10 mouse cellular contexts compared by ENCODE assay signal in the genomic region with DNA sequence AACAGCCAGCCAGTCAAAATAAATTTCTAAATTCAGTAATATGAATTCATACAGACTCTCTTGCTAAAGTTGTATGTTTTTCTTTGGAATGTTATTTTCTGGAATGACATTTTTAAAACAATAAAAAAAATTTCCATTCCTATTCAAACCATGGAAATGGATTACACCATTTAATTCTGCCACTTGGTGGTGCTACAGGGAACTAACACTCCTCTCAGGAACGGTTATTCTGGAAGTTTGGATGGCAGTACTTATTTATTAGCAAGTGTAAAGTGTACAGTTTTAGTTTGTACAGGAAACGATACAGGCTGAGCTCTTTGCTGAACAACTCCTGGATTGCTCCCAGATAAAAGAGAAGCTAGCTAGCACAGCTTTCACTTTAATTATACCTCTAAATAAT. TPM values are rescaled to one million over a fixed set of nuclear protein-coding genes. Genes with fewer than 3 reads are reported as not detected.
DNase-seq lines count a peak whose midpoint lies in the region; ATAC-seq and TF ChIP-seq lines count a peak whose summit lies in the region.
"Had no signal": no experiment of that assay in that cellular context is flagged by ENCODE, and none has a peak within 500 bp of the region (broad histone marks: within the 10 kb centered on the region; RNA-seq: fewer than 3 reads in every experiment).

No protein-coding gene starts in this region.

- H3K27me3 ChIP-seq in MEL (ENCODE audit: control insufficient read depth in 1 of 2, insufficient read depth in 2 of 2, low read length in 2 of 2) = no peaks in the 10 kb centered on the region
- no peaks in the 10 kb centered on the region for H3K27me3 ChIP-seq in lung, embryonic 14.5 days (ENCODE audit: insufficient read depth, low read length)
- H3K27me3 ChIP-seq: limb, embryonic 13.5 days; neural tube, embryonic 12.5 days had no signal

- no peak overlapping the region; a peak in 1 of 4 replicates for H3K4me3 ChIP-seq in MEL (ENCODE audit: control insufficient read depth in 1 of 2, insufficient read depth in 1 of 2, low read depth in 2 of 2, low read length in 2 of 2)
- H3K4me3 ChIP-seq in lung, embryonic 14.5 days (ENCODE audit: low read depth, low read length) = no peak overlapping the region
- H3K4me3 ChIP-seq: limb, embryonic 13.5 days; neural tube, embryonic 12.5 days had no signal

- H3K4me2 ChIP-seq in lung, embryonic 14.5 days = no peak overlapping the region
- H3K4me2 ChIP-seq: limb, embryonic 13.5 days; neural tube, embryonic 12.5 days had no signal

- H3K9me3 ChIP-seq in MEL (replicated peaks; ENCODE audit: insufficient read depth, low read length) = no peaks in the 10 kb centered on the region
- no peaks in the 10 kb centered on the region for H3K9me3 ChIP-seq in lung, embryonic 14.5 days (ENCODE audit: low read depth, low read length)
- H3K9me3 ChIP-seq: limb, embryonic 13.5 days; neural tube, embryonic 12.5 days had no signal

- peaks cover 6 to 15% of the 10 kb centered on the region in 2 experiments; a peak in 3 of 4 replicates for H3K4me1 ChIP-seq in MEL (ENCODE audit: control insufficient read depth in 1 of 2, insufficient read depth in 2 of 2, low read length in 2 of 2)
- H3K4me1 ChIP-seq in lung, embryonic 14.5 days (ENCODE audit: insufficient read depth) = peaks cover 2% of the 10 kb centered on the region; the same call in 1 of the 2 replicates

- peak; percentile 44 for TF ChIP-seq RAD21 in MEL (IDR thresholded peaks at IDR 0.05; ENCODE audit: low read depth, low read length)

- TF ChIP-seq EP300 in MEL (IDR thresholded peaks at IDR 0.05; ENCODE audit: low read depth in 1 of 2, low read length in 2 of 2) = no peak

- DNase-seq in cerebellum, postnatal 10 days = peak; percentile 48 to 72
- DNase-seq in cerebellum, adult 9-11 months = no peak
- peak; percentile 69 for DNase-seq in kidney, postnatal 14 days
- no peak for DNase-seq in kidney, adult 18-20 months
- DNase-seq in MEL (ENCODE audit: low read depth, low spot score) = peak; percentile 60
- peak; percentile 84 for DNase-seq in lung, embryonic 14.5 days
- no peak for DNase-seq in urinary bladder, postnatal 10 days (ENCODE audit: low spot score)
- no peak for DNase-seq in frontal cortex, postnatal 10 days (ENCODE audit: low spot score in 2 of 2)

- H3K9ac ChIP-seq in MEL (ENCODE audit: control insufficient read depth, low read depth, low read length, poor library complexity, severe bottlenecking) = 0 out of 2 replicates have a peak overlapping the region, but pooled peaks have one; percentile 7
- no peak overlapping the region for H3K9ac ChIP-seq in lung, embryonic 14.5 days
- H3K9ac ChIP-seq: limb, embryonic 13.5 days; neural tube, embryonic 12.5 days had no signal

- no peak for TF ChIP-seq POLR2A in MEL (IDR thresholded peaks at IDR 0.05; ENCODE audit: control insufficient read depth in 1 of 2, insufficient read depth in 1 of 2, low read depth in 1 of 2, low read length in 2 of 2, poor library complexity in 1 of 2)

- peaks cover 4% of the 10 kb centered on the region; the same call in 1 of the 2 replicates for H3K79me2 ChIP-seq in MEL (ENCODE audit: control insufficient read depth, insufficient read depth, low read length, poor library complexity)

- no peak for ATAC-seq in lung, embryonic 14.5 days (ENCODE audit: insufficient read depth)

- WGBS in lung, embryonic 14.5 days = 12% methylated on average over 2 of the region's 2 CpGs

- H3K36me3 ChIP-seq in MEL (ENCODE audit: control insufficient read depth in 1 of 2, insufficient read depth in 2 of 2, low read length in 2 of 2) = peaks cover 0 to 11% of the 10 kb centered on the region in 2 experiments; a peak in 2 of 4 replicates
- no peaks in the 10 kb centered on the region for H3K36me3 ChIP-seq in lung, embryonic 14.5 days (ENCODE audit: insufficient read depth)
- H3K36me3 ChIP-seq: limb, embryonic 13.5 days; neural tube, embryonic 12.5 days had no signal

- no peak overlapping the region for H3K27ac ChIP-seq in MEL (ENCODE audit: control insufficient read depth, low read depth, low read length)
- no peak overlapping the region for H3K27ac ChIP-seq in lung, embryonic 14.5 days (ENCODE audit: low read depth)
- H3K27ac ChIP-seq: limb, embryonic 13.5 days; neural tube, embryonic 12.5 days had no signal

- TF ChIP-seq CTCF in MEL (IDR thresholded peaks at IDR 0.05 in 2 of 3, conservative IDR thresholded peaks at IDR 0.05 in 1 of 3; ENCODE audit: control insufficient read depth in 1 of 3, insufficient read depth in 1 of 3, low read depth in 2 of 3, low read length in 3 of 3, poor library complexity in 1 of 3, severe bottlenecking in 1 of 3) = peak in 2 of 3 experiments; percentile 11 to 63; a peak in 3 of 6 replicates
- peak; percentile 58 for TF ChIP-seq CTCF in lung, embryonic 14.5 days (IDR thresholded peaks at IDR 0.05; ENCODE audit: low read depth)

TF ChIP-seq in MEL, 35 proteins besides CTCF, POLR2A, EP300 and RAD21:
- TF ChIP-seq MYB (IDR thresholded peaks at IDR 0.05; ENCODE audit: low read depth, low read length) (no peak), ZC3H11A (IDR thresholded peaks at IDR 0.05; ENCODE audit: low read depth, low read length) (peak; percentile 39; the same call in 1 of the 2 replicates), SMC3 (IDR thresholded peaks at IDR 0.05; ENCODE audit: low read depth, low read length) (peak; percentile 58), ZNF384 (IDR thresholded peaks at IDR 0.05; ENCODE audit: low read depth, low read length) (peak; percentile 45; the same call in 1 of the 2 replicates)

RNA-seq across cellular contexts. Expression of a gene that starts 2.1 kb away (rescaled TPM):
- total RNA-seq in MEL (2012; rRNA removed) = 9.6 and 11.1 TPM in 2 replicates
- polyA plus RNA-seq in MEL (2012; ENCODE audit: insufficient read depth in 1 of 2, insufficient read length in 2 of 2, low read depth in 1 of 2, low replicate concordance in 2 of 2, missing spikeins in 1 of 2) = 10 to 100 TPM in 1 of 2 experiments, not detected in 1; 16.2 TPM
- polyA plus RNA-seq in lung, embryonic 14.5 days (2014; fragmentation: Nextera tagmentation; extraction: Ambion mirVana) = 26.4 and 28.7 TPM in 2 replicates

Comparison
In these comparisons a context has a peak if more than half of its experiments do, and no peak if none do; other contexts are left out.
1. DNase-seq: peak in cerebellum, postnatal 10 days (2 of 2), kidney, postnatal 14 days (single experiment), MEL (single experiment) and lung, embryonic 14.5 days (single experiment); none in cerebellum, adult 9-11 months (single experiment), kidney, adult 18-20 months (single experiment), urinary bladder, postnatal 10 days (single experiment) and frontal cortex, postnatal 10 days (0 of 2).